Mouse (Mus musculus): ENCODE measurements around the gene Rps16.

The Rps16 gene

GRCm38 (mm10) chr7:28334534-28334933, 15.9 kb upstream of the Rps16 start:
- no peaks in the 10 kb centered on the region for H3K27me3 ChIP-seq (ENCODE audit: control insufficient read depth, insufficient read depth, low read length, poor library complexity, severe bottlenecking)
- H3K36me3 ChIP-seq (ENCODE audit: control insufficient read depth, insufficient read depth, low read length, poor library complexity, severe bottlenecking) = peaks cover 6% of the 10 kb centered on the region
- DNase-seq (ENCODE audit: low read depth, low spot score) = no peak

GRCm38 (mm10) chr7:28335471-28335870, 15.0 kb upstream of the Rps16 start:
- H3K27me3 ChIP-seq (ENCODE audit: control insufficient read depth, insufficient read depth, low read length, poor library complexity, severe bottlenecking) = no peaks in the 10 kb centered on the region
- H3K36me3 ChIP-seq (ENCODE audit: control insufficient read depth, insufficient read depth, low read length, poor library complexity, severe bottlenecking) = peaks cover under 1% of the 10 kb centered on the region; the same call in 1 of the 2 replicates
- no peak for DNase-seq (ENCODE audit: low read depth, low spot score)

GRCm38 (mm10) chr7:28338108-28338998, 12.1 kb upstream of the Rps16 start, which contains the start of gene Supt5:
Gene Supt5, minus strand, starts transcription at chr7:28338746.
- DNase-seq (ENCODE audit: low read depth, low spot score) = peak; percentile 99
- no peaks in the 10 kb centered on the region for H3K36me3 ChIP-seq (ENCODE audit: control insufficient read depth, insufficient read depth, low read length, poor library complexity, severe bottlenecking)
- no peaks in the 10 kb centered on the region for H3K27me3 ChIP-seq (ENCODE audit: control insufficient read depth, insufficient read depth, low read length, poor library complexity, severe bottlenecking)

GRCm38 (mm10) chr7:28339213-28339917, 11.1 kb upstream of the Rps16 start:
- DNase-seq (ENCODE audit: low read depth, low spot score) = peak; percentile 81
- Histone ChIP-seq H3K36me3 (ENCODE audit: control insufficient read depth, insufficient read depth, low read length, poor library complexity, severe bottlenecking) (no peaks in the 10 kb centered on the region), H3K27me3 (ENCODE audit: control insufficient read depth, insufficient read depth, low read length, poor library complexity, severe bottlenecking) (no peaks in the 10 kb centered on the region)

GRCm38 (mm10) chr7:28341381-28341780, 9.1 kb upstream of the Rps16 start:
- no peak for DNase-seq (ENCODE audit: low read depth, low spot score)
- no peaks in the 10 kb centered on the region for H3K36me3 ChIP-seq (ENCODE audit: control insufficient read depth, insufficient read depth, low read length, poor library complexity, severe bottlenecking)
- no peaks in the 10 kb centered on the region for H3K27me3 ChIP-seq (ENCODE audit: control insufficient read depth, insufficient read depth, low read length, poor library complexity, severe bottlenecking)

GRCm38 (mm10) chr7:28344637-28345036, 5.8 kb upstream of the Rps16 start:
- no peaks in the 10 kb centered on the region for H3K27me3 ChIP-seq (ENCODE audit: control insufficient read depth, insufficient read depth, low read length, poor library complexity, severe bottlenecking)
- H3K36me3 ChIP-seq (ENCODE audit: control insufficient read depth, insufficient read depth, low read length, poor library complexity, severe bottlenecking) = no peaks in the 10 kb centered on the region
- DNase-seq (ENCODE audit: low read depth, low spot score) = peak; percentile 92

- Histone ChIP-seq H3K36me3 (ENCODE audit: control insufficient read depth, insufficient read depth, low read length, poor library complexity, severe bottlenecking) (peaks cover 5% of the 10 kb centered on the region; the same call in 1 of the 2 replicates), H3K27me3 (ENCODE audit: control insufficient read depth, insufficient read depth, low read length, poor library complexity, severe bottlenecking) (no peaks in the 10 kb centered on the region)
- no peak for DNase-seq (ENCODE audit: low read depth, low spot score)
Observed at GRCm38 (mm10) chr7:28347746-28348145, 2.7 kb upstream of the Rps16 start.

- Histone ChIP-seq H3K27me3 (ENCODE audit: control insufficient read depth, insufficient read depth, low read length, poor library complexity, severe bottlenecking) (no peaks in the 10 kb centered on the region), H3K36me3 (ENCODE audit: control insufficient read depth, insufficient read depth, low read length, poor library complexity, severe bottlenecking) (peaks cover 11% of the 10 kb centered on the region)
- DNase-seq (ENCODE audit: low read depth, low spot score) = no peak
Observed at GRCm38 (mm10) chr7:28348601-28349000, 1.9 kb upstream of the Rps16 start.

GRCm38 (mm10) chr7:28351676-28352191, 1.3 kb downstream of the Rps16 start:
- peaks cover 15% of the 10 kb centered on the region for H3K36me3 ChIP-seq (ENCODE audit: control insufficient read depth, insufficient read depth, low read length, poor library complexity, severe bottlenecking)
- DNase-seq (ENCODE audit: low read depth, low spot score) = no peak
- H3K27me3 ChIP-seq (ENCODE audit: control insufficient read depth, insufficient read depth, low read length, poor library complexity, severe bottlenecking) = no peaks in the 10 kb centered on the region

GRCm38 (mm10) chr7:28353267-28353666, 2.8 kb downstream of the Rps16 start:
- Histone ChIP-seq H3K36me3 (ENCODE audit: control insufficient read depth, insufficient read depth, low read length, poor library complexity, severe bottlenecking) (peaks cover 15% of the 10 kb centered on the region), H3K27me3 (ENCODE audit: control insufficient read depth, insufficient read depth, low read length, poor library complexity, severe bottlenecking) (no peaks in the 10 kb centered on the region)
- DNase-seq (ENCODE audit: low read depth, low spot score) = peak; percentile 23

GRCm38 (mm10) chr7:28354113-28354581, 3.7 kb downstream of the Rps16 start:
- DNase-seq (ENCODE audit: low read depth, low spot score) = no peak
- Histone ChIP-seq H3K27me3 (ENCODE audit: control insufficient read depth, insufficient read depth, low read length, poor library complexity, severe bottlenecking) (no peaks in the 10 kb centered on the region), H3K36me3 (ENCODE audit: control insufficient read depth, insufficient read depth, low read length, poor library complexity, severe bottlenecking) (peaks cover 15% of the 10 kb centered on the region)

GRCm38 (mm10) chr7:28354596-28354995, 4.1 kb downstream of the Rps16 start:
- Histone ChIP-seq H3K36me3 (ENCODE audit: control insufficient read depth, insufficient read depth, low read length, poor library complexity, severe bottlenecking) (peaks cover 15% of the 10 kb centered on the region), H3K27me3 (ENCODE audit: control insufficient read depth, insufficient read depth, low read length, poor library complexity, severe bottlenecking) (no peaks in the 10 kb centered on the region)
- DNase-seq (ENCODE audit: low read depth, low spot score) = no peak

GRCm38 (mm10) chr7:28355221-28355620, 4.8 kb downstream of the Rps16 start:
- DNase-seq (ENCODE audit: low read depth, low spot score) = no peak
- no peaks in the 10 kb centered on the region for H3K27me3 ChIP-seq (ENCODE audit: control insufficient read depth, insufficient read depth, low read length, poor library complexity, severe bottlenecking)
- H3K36me3 ChIP-seq (ENCODE audit: control insufficient read depth, insufficient read depth, low read length, poor library complexity, severe bottlenecking) = peaks cover 20% of the 10 kb centered on the region

- DNase-seq (ENCODE audit: low read depth, low spot score) = no peak
- Histone ChIP-seq H3K36me3 (ENCODE audit: control insufficient read depth, insufficient read depth, low read length, poor library complexity, severe bottlenecking) (peaks cover 18% of the 10 kb centered on the region), H3K27me3 (ENCODE audit: control insufficient read depth, insufficient read depth, low read length, poor library complexity, severe bottlenecking) (no peaks in the 10 kb centered on the region)
Observed at GRCm38 (mm10) chr7:28356981-28357380, 6.5 kb downstream of the Rps16 start.

GRCm38 (mm10) chr7:28357984-28358383, 7.5 kb downstream of the Rps16 start:
- H3K36me3 ChIP-seq (ENCODE audit: control insufficient read depth, insufficient read depth, low read length, poor library complexity, severe bottlenecking) = peaks cover 19% of the 10 kb centered on the region
- no peak for DNase-seq (ENCODE audit: low read depth, low spot score)
- no peaks in the 10 kb centered on the region for H3K27me3 ChIP-seq (ENCODE audit: control insufficient read depth, insufficient read depth, low read length, poor library complexity, severe bottlenecking)
